ENCODE assay signal across 9 mouse cellular contexts in genomic region chr3:121723968-121724524, GRCm38 (mm10). TPM values are rescaled to one million over a fixed set of nuclear protein-coding genes. Genes with fewer than 3 reads are reported as not detected.
A peak's percentile ranks its signal among the peaks of the same experiment; 100 is the strongest.
DNase-seq lines count a peak whose midpoint lies in the region; ATAC-seq and TF ChIP-seq lines count a peak whose summit lies in the region.
"Had no signal": no experiment of that assay in that cellular context is flagged by ENCODE, and none has a peak within 500 bp of the region (broad histone marks: within the 10 kb centered on the region; RNA-seq: fewer than 3 reads in every experiment).

No protein-coding gene starts in this region.

- no peak for DNase-seq in heart, postnatal 4 days
- no peak for DNase-seq in ES-E14 (ENCODE audit: low read depth, low spot score)
- DNase-seq in midbrain, embryonic 11.5 days (ENCODE audit: low spot score, missing footprints): no peak
- DNase-seq in urinary bladder, adult 18-20 months (ENCODE audit: low spot score in 2 of 2): no peak
- no peak for DNase-seq in spleen, postnatal 10 days (ENCODE audit: low spot score in 2 of 2)
- no peak for DNase-seq in gastrocnemius, adult 18-20 months (ENCODE audit: low spot score)

- no peaks in the 10 kb centered on the region for H3K27me3 ChIP-seq in heart, embryonic 14.5 days (ENCODE audit: control insufficient read depth, insufficient read depth, low read length)
- no peaks in the 10 kb centered on the region for H3K27me3 ChIP-seq in heart, embryonic 16.5 days (ENCODE audit: control insufficient read depth, insufficient read depth, low read length)
- H3K27me3 ChIP-seq in midbrain, embryonic 11.5 days (ENCODE audit: control insufficient read depth, insufficient read depth, low read length): peaks cover 25% of the 10 kb centered on the region
- H3K27me3 ChIP-seq: Patski had no signal

- H3K9ac ChIP-seq in heart, embryonic 14.5 days (ENCODE audit: low read length): peak overlapping the region; percentile 80
- H3K9ac ChIP-seq in ES-E14 (ENCODE audit: insufficient read depth, low read depth, low read length, poor library complexity, severe bottlenecking): peak overlapping the region; percentile 74
- H3K9ac ChIP-seq in heart, embryonic 16.5 days (ENCODE audit: low read length): peak overlapping the region; percentile 80
- peak overlapping the region; percentile 57; the same call in 1 of the 2 replicates for H3K9ac ChIP-seq in midbrain, embryonic 11.5 days (ENCODE audit: low read length)

- peaks cover under 1% of the 10 kb centered on the region; the same call in 1 of the 2 replicates for H3K36me3 ChIP-seq in heart, embryonic 14.5 days (ENCODE audit: control insufficient read depth, insufficient read depth, low read length)
- no peaks in the 10 kb centered on the region; the same call in 1 of the 2 replicates for H3K36me3 ChIP-seq in ES-E14 (ENCODE audit: control insufficient read depth, insufficient read depth, low read length, poor library complexity, severe bottlenecking)
- H3K36me3 ChIP-seq in heart, embryonic 16.5 days (ENCODE audit: control insufficient read depth, insufficient read depth): no peaks in the 10 kb centered on the region
- H3K36me3 ChIP-seq in midbrain, embryonic 11.5 days (ENCODE audit: control insufficient read depth, insufficient read depth, low read length): no peaks in the 10 kb centered on the region

- no peak for ATAC-seq in heart, embryonic 14.5 days (ENCODE audit: insufficient number of reproducible peaks, insufficient read depth, low FRiP score, low read depth)
- ATAC-seq in heart, embryonic 16.5 days (replicated peaks; ENCODE audit: extremely low read depth, insufficient read depth, low FRiP score): no peak
- ATAC-seq in midbrain, embryonic 11.5 days (ENCODE audit: low FRiP score): no peak

- no peaks in the 10 kb centered on the region for H3K9me3 ChIP-seq in heart, embryonic 14.5 days (ENCODE audit: control insufficient read depth, low read length)
- H3K9me3 ChIP-seq in ES-E14 (ENCODE audit: control insufficient read depth, insufficient read depth, low read depth, low read length): no peaks in the 10 kb centered on the region
- H3K9me3 ChIP-seq in heart, embryonic 16.5 days (replicated peaks; ENCODE audit: control insufficient read depth, low read length): no peaks in the 10 kb centered on the region
- no peaks in the 10 kb centered on the region for H3K9me3 ChIP-seq in midbrain, embryonic 11.5 days (ENCODE audit: control insufficient read depth, low read length)

- H3K4me2 ChIP-seq in heart, embryonic 14.5 days (ENCODE audit: low read length): peak overlapping the region; percentile 95
- peak overlapping the region; percentile 90 for H3K4me2 ChIP-seq in heart, embryonic 16.5 days (ENCODE audit: low read depth, low read length)
- peak overlapping the region; percentile 85 for H3K4me2 ChIP-seq in midbrain, embryonic 11.5 days

- peak overlapping the region in 1 of 2 experiments; percentile 67; a peak in 1 of 4 replicates for H3K27ac ChIP-seq in heart, embryonic 14.5 days (replicated peaks in 1 of 2; ENCODE audit: control insufficient read depth in 1 of 2, insufficient read depth in 1 of 2, low read depth in 2 of 2, low read length in 2 of 2)
- no peak overlapping the region for H3K27ac ChIP-seq in ES-E14 (ENCODE audit: insufficient read depth, low read depth, low read length, poor library complexity, severe bottlenecking)
- no peak overlapping the region for H3K27ac ChIP-seq in heart, embryonic 16.5 days (ENCODE audit: low read length)
- H3K27ac ChIP-seq in midbrain, embryonic 11.5 days (ENCODE audit: low read depth, low read length): no peak overlapping the region

- H3K4me3 ChIP-seq in heart, embryonic 14.5 days (ENCODE audit: control insufficient read depth in 1 of 2, insufficient read depth in 1 of 2, low read depth in 1 of 2, low read length in 2 of 2): peak overlapping the region; percentile 69 to 88
- H3K4me3 ChIP-seq in ES-E14 (ENCODE audit: insufficient read depth in 1 of 2, low read depth in 1 of 2, low read length in 2 of 2, poor library complexity in 1 of 2, severe bottlenecking in 1 of 2): peak overlapping the region; percentile 63 to 85
- peak overlapping the region; percentile 77 for H3K4me3 ChIP-seq in heart, embryonic 16.5 days (ENCODE audit: low read length)
- peak overlapping the region; percentile 62 for H3K4me3 ChIP-seq in midbrain, embryonic 11.5 days (ENCODE audit: low read depth, low read length)

- 5% methylated on average over 20 of the region's 20 CpGs for WGBS in heart, embryonic 14.5 days
- WGBS in heart, embryonic 16.5 days: 5% methylated on average over 20 of the region's 20 CpGs
- 8% methylated on average over 20 of the region's 20 CpGs for WGBS in midbrain, embryonic 11.5 days

- peaks cover 4 to 14% of the 10 kb centered on the region in 2 experiments; a peak in 3 of 4 replicates for H3K4me1 ChIP-seq in heart, embryonic 14.5 days (ENCODE audit: control insufficient read depth in 2 of 2, insufficient read depth in 2 of 2, low read length in 2 of 2)
- peaks cover 0 to 7% of the 10 kb centered on the region in 2 experiments; a peak in 1 of 4 replicates for H3K4me1 ChIP-seq in ES-E14 (ENCODE audit: control insufficient read depth in 2 of 2, insufficient read depth in 2 of 2, low read length in 2 of 2, poor library complexity in 1 of 2)
- peaks cover 17% of the 10 kb centered on the region for H3K4me1 ChIP-seq in heart, embryonic 16.5 days (ENCODE audit: control insufficient read depth, insufficient read depth, low read length)
- peaks cover 20% of the 10 kb centered on the region for H3K4me1 ChIP-seq in midbrain, embryonic 11.5 days (ENCODE audit: control insufficient read depth, insufficient read depth, low read length)

- in situ Hi-C loops in ES-E14 (cut with MboI; ENCODE audit: low sequenced_read_pairs in 2 of 2, unreplicated experiment in 2 of 2): loop anchor here in 1 of 2 experiments (10.0 kb wide), 1 partner anchor 169 kb away; no protein-coding TSS in a partner anchor

TF ChIP-seq in ES-E14, 5 proteins besides CTCF, POLR2A, EP300 and RAD21:
- TF ChIP-seq CHD2 (IDR thresholded peaks at IDR 0.05; ENCODE audit: low read depth, low read length) (no peak), ZNF384 (IDR thresholded peaks at IDR 0.05; ENCODE audit: low read depth, low read length) (peak; percentile 72; the same call in 1 of the 2 replicates)
TF ChIP-seq in ES-E14: peak in this region for 1.

RNA-seq across cellular contexts. Expression of gene F3, which starts 0.7 kb away (rescaled TPM):
- 6.8 and 6.9 TPM in 2 replicates for polyA plus RNA-seq in heart, embryonic 14.5 days (2014; fragmentation: Nextera tagmentation; extraction: Ambion mirVana)
- 10 to 100 TPM; 13.4 to 18.1 TPM for total RNA-seq in heart, postnatal 4 days (2021)
- 28.4 and 57.8 TPM in 2 replicates for total RNA-seq in ES-E14 (2012; rRNA removed)
- 8.9 and 10.4 TPM in 2 replicates for polyA plus RNA-seq in heart, embryonic 16.5 days (2015; fragmentation: Nextera tagmentation; extraction: Ambion mirVana)
- polyA plus RNA-seq in midbrain, embryonic 11.5 days (2014; fragmentation: Nextera tagmentation; extraction: Ambion mirVana): 4.2 and 4.8 TPM in 2 replicates
- total RNA-seq in gastrocnemius, adult 18-20 months (2021): 1 to 10 TPM; 3.3 to 7.9 TPM

RNA-seq across cellular contexts. Expression of gene 4930432M17Rik, which starts 53.5 kb away (rescaled TPM):
- polyA plus RNA-seq in heart, embryonic 14.5 days (2014; fragmentation: Nextera tagmentation; extraction: Ambion mirVana): not detected in 2 replicates
- not detected for total RNA-seq in heart, postnatal 4 days (2021)
- total RNA-seq in ES-E14 (2012; rRNA removed): not detected in 2 replicates
- polyA plus RNA-seq in heart, embryonic 16.5 days (2015; fragmentation: Nextera tagmentation; extraction: Ambion mirVana): not detected in 2 replicates
- not detected in 2 replicates for polyA plus RNA-seq in midbrain, embryonic 11.5 days (2014; fragmentation: Nextera tagmentation; extraction: Ambion mirVana)
- total RNA-seq in gastrocnemius, adult 18-20 months (2021): not detected
- polyA plus RNA-seq: Patski had no signal
